Mouse (Mus musculus) limb, embryonic 13.5 days (tissue): ENCODE measurements around the gene Slc27a1. TPM values are rescaled to one million over a fixed set of nuclear protein-coding genes. Genes with fewer than 3 reads are reported as not detected.

Experiments used
- ATAC-seq: fragments of 200-750 bp; cut with Nextera tagmentation; 2 replicates; pipeline ENCODE4 v1.8.0; 2017; ENCODE audit warnings: low read depth, moderate number of reproducible peaks, moderate TSS enrichment; ENCODE audit not compliant: low FRiP score
- H3K27ac ChIP-seq: fragments of 300-500 bp; sonication (generic); 2 replicates; pipeline ENCODE4 v1.5.1; 2015; ENCODE audit warnings: inconsistent platforms, mild to moderate bottlenecking, moderate library complexity
- H3K27me3 ChIP-seq: fragments of 300-500 bp; sonication (generic); 2 replicates; pipeline ENCODE4 v1.6.1; 2015; ENCODE audit warnings: mild to moderate bottlenecking, inconsistent platforms
- H3K36me3 ChIP-seq: fragments of 300-500 bp; sonication (generic); 2 replicates; pipeline ENCODE4 v1.6.1; 2015; ENCODE audit warnings: inconsistent platforms, mild to moderate bottlenecking, moderate library complexity
- H3K4me1 ChIP-seq: fragments of 300-500 bp; sonication (generic); 2 replicates; pipeline ENCODE4 v1.6.1; 2015; ENCODE audit warnings: inconsistent platforms
- H3K4me2 ChIP-seq: fragments of 300-500 bp; sonication (generic); replicated peaks from 2 replicates; pipeline ENCODE4 v1.6.1; 2015; ENCODE audit warnings: inconsistent platforms, mild to moderate bottlenecking, moderate library complexity
- H3K4me3 ChIP-seq: fragments of 300-500 bp; sonication (generic); 2 replicates; pipeline ENCODE4 v1.5.1; 2015; ENCODE audit warnings: moderate library complexity, mild to moderate bottlenecking, inconsistent platforms
- H3K9ac ChIP-seq: fragments of 300-500 bp; sonication (generic); 2 replicates; pipeline ENCODE4 v1.6.1; 2015; ENCODE audit warnings: mild to moderate bottlenecking, inconsistent platforms
- H3K9me3 ChIP-seq: fragments of 300-500 bp; sonication (generic); 2 replicates; pipeline ENCODE4 v1.6.1; 2016; ENCODE audit warnings: inconsistent platforms
- WGBS: fragments of 180-500 bp; shearing (Covaris S2); methylation state at CpG from one replicate; pipeline ENCODE4 v1.1.7; 2015; 5-methylcytosine and 5-hydroxymethylcytosine counted together
- polyA plus RNA-seq: library from polyadenylated mRNA; unstranded; fragments of >200 nt; fragmentation: Nextera tagmentation; extraction: Ambion mirVana; gene quantifications from 2 replicates; pipeline ENCODE4 v1.2.1, GENCODE M21; 2015

Slc27a1 gene
- polyA plus RNA-seq, 1 experiment from 2014 or later = 52.3 TPM

GRCm38 (mm10) chr8:71572847-71573633, 4.4 kb downstream of the Slc27a1 start:
- no peak for ATAC-seq
- Histone ChIP-seq H3K27ac (peak overlapping the region; percentile 67), H3K4me3 (peak overlapping the region; percentile 15), H3K9me3 (no peaks in the 10 kb centered on the region), H3K4me1 (peaks cover 35% of the 10 kb centered on the region), H3K36me3 (no peaks in the 10 kb centered on the region), H3K4me2 (peak overlapping the region; percentile 79), H3K27me3 (peaks cover 11% of the 10 kb centered on the region), H3K9ac (peak overlapping the region; percentile 39; the same call in 1 of the 2 replicates)
- 74% methylated on average over 9 of the region's 9 CpGs for WGBS

DNA sequence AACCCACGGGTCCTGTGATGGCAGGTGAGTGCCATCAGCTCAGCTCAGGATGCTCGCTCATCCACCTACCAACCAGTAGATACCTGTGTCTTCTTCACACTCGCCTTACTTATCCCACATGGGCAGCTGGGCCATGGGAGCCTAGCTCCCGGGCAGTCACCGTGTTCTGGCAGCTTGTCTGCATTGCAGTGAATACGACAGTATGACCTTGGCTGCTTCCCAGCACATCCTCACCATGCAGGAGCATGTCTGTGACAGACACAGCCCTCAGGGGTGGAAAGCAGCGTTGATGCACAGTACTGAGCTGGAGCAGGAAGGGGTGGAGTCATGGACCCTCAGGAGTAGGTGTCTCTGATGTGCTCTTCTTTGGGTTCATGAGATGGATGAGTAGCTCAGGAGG, 5.7 kb downstream of the Slc27a1 start:
- H3K4me2 ChIP-seq = no peak overlapping the region
- no peak for ATAC-seq
- H3K27me3 ChIP-seq = no peaks in the 10 kb centered on the region; the same call in 1 of the 2 replicates
- H3K27ac ChIP-seq = no peak overlapping the region
- no peaks in the 10 kb centered on the region for H3K9me3 ChIP-seq
- H3K36me3 ChIP-seq = no peaks in the 10 kb centered on the region; the same call in 1 of the 2 replicates
- peaks cover 23% of the 10 kb centered on the region for H3K4me1 ChIP-seq
- H3K4me3 ChIP-seq = no peak overlapping the region
- H3K9ac ChIP-seq = no peak overlapping the region
- WGBS = 72% methylated on average over 7 of the region's 7 CpGs

DNA sequence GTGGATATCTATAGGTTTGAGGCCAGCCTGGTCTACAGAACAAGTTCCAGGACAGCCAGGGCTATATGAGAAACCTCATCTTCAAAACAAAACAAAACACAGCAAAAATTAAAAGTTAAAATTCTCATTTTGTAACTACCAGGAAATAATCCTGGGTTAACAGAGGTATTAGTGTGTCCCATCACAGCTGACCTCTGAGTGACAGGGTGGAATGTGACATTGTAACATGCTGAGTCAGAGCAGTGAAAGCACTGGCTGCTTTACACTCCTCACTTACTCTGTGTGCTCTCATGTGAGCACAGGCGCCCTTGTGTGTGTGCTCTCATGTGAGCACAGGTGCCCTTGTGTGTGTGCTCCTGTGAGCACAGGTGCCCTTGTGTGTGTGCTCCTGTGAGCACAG, 6.3 kb downstream of the Slc27a1 start:
- ATAC-seq = no peak
- 68% methylated on average over 1 of the region's 1 CpGs for WGBS
- Histone ChIP-seq H3K9ac (no peak overlapping the region), H3K27me3 (no peaks in the 10 kb centered on the region; the same call in 1 of the 2 replicates), H3K4me3 (no peak overlapping the region), H3K4me1 (peaks cover 23% of the 10 kb centered on the region), H3K9me3 (no peaks in the 10 kb centered on the region), H3K27ac (no peak overlapping the region), H3K36me3 (peaks cover under 1% of the 10 kb centered on the region; the same call in 1 of the 2 replicates), H3K4me2 (no peak overlapping the region)

- Histone ChIP-seq H3K36me3 (peaks cover 21% of the 10 kb centered on the region), H3K4me1 (peaks cover 4% of the 10 kb centered on the region), H3K9ac (no peak overlapping the region), H3K9me3 (no peaks in the 10 kb centered on the region), H3K27me3 (no peaks in the 10 kb centered on the region), H3K4me3 (no peak overlapping the region), H3K4me2 (no peak overlapping the region), H3K27ac (no peak overlapping the region)
- no peak for ATAC-seq
- WGBS = 75% methylated on average over 4 of the region's 4 CpGs
Observed at GRCm38 (mm10) chr8:71577856-71578387, 9.2 kb downstream of the Slc27a1 start.

GRCm38 (mm10) chr8:71579009-71579408, 10.3 kb downstream of the Slc27a1 start:
- H3K27ac ChIP-seq = no peak overlapping the region
- H3K9ac ChIP-seq = no peak overlapping the region
- H3K4me1 ChIP-seq = no peaks in the 10 kb centered on the region
- H3K9me3 ChIP-seq = no peaks in the 10 kb centered on the region
- H3K4me2 ChIP-seq = no peak overlapping the region
- WGBS = 54% methylated on average over 1 of the region's 1 CpGs
- H3K4me3 ChIP-seq = no peak overlapping the region
- H3K27me3 ChIP-seq = no peaks in the 10 kb centered on the region
- ATAC-seq = no peak
- peaks cover 25% of the 10 kb centered on the region for H3K36me3 ChIP-seq

DNA sequence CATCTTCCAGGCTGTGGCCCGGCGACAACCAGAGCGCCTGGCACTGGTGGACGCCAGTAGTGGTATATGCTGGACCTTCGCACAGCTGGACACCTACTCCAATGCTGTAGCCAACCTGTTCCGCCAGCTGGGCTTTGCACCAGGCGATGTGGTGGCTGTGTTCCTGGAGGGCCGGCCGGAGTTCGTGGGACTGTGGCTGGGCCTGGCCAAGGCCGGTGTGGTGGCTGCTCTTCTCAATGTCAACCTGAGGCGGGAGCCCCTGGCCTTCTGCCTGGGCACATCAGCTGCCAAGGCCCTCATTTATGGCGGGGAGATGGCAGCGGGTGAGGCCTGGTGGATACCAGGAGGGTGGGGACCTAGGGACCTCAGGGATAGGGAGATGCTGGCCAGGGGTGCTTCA, 10.8 kb downstream of the Slc27a1 start:
- Histone ChIP-seq H3K4me1 (no peaks in the 10 kb centered on the region), H3K9me3 (no peaks in the 10 kb centered on the region), H3K4me3 (no peak overlapping the region), H3K27ac (no peak overlapping the region), H3K27me3 (no peaks in the 10 kb centered on the region), H3K9ac (no peak overlapping the region), H3K36me3 (peaks cover 30% of the 10 kb centered on the region), H3K4me2 (no peak overlapping the region)
- 84% methylated on average over 14 of the region's 14 CpGs for WGBS
- ATAC-seq = no peak

DNA sequence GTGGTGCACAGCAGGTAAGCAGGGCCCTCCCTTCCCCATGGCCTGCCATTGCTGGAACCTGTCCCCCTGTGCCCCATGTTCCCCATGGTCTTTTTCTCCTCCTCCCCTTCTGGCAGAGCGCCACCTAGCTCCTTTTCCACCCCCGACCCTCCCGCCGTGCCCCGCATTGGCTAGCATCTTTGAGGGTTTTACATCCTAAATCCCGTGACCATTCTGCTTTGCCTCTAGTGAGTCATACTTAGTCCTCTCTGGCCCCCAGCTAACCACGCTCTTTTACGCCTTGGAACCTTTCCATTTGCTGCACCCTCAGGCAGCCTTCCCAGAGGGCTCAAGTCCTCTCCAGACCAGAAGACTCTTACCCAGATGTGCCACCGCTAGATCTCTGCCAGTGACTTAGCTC, 11.5 kb downstream of the Slc27a1 start:
- no peak overlapping the region for H3K4me3 ChIP-seq
- H3K27ac ChIP-seq = no peak overlapping the region
- H3K9me3 ChIP-seq = no peaks in the 10 kb centered on the region
- H3K4me2 ChIP-seq = no peak overlapping the region
- no peak for ATAC-seq
- no peaks in the 10 kb centered on the region for H3K4me1 ChIP-seq
- no peaks in the 10 kb centered on the region for H3K27me3 ChIP-seq
- no peak overlapping the region for H3K9ac ChIP-seq
- 32% methylated on average over 9 of the region's 9 CpGs for WGBS
- peaks cover 37% of the 10 kb centered on the region for H3K36me3 ChIP-seq

DNA sequence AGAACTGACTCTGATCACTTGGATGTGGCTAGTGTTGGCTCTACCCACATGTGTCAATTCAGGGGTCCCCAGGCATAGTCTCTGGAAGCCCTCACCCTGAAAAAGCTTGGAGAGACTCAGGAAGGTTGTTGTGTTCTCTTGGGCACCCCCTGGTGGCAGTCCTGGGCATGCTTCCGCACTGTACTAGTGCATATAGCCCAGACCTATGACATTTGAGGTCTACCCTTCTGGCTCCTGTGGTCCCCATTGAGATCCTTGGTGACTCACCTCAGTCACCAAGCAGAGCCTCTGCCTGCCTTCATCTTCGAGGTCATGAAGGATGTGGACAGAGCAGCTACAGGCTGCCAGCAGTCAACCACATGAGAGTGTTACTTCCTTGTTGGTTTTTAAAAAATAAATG, 18.2 kb downstream of the Slc27a1 start:
- WGBS = 79% methylated on average over 2 of the region's 2 CpGs
- no peak overlapping the region for H3K4me3 ChIP-seq

GRCm38 (mm10) chr8:71588762-71589161, 20.1 kb downstream of the Slc27a1 start:
- ATAC-seq = no peak
- Histone ChIP-seq H3K27me3 (no peaks in the 10 kb centered on the region), H3K27ac (no peak overlapping the region), H3K4me2 (no peak overlapping the region), H3K4me1 (peaks cover 21% of the 10 kb centered on the region), H3K9ac (no peak overlapping the region), H3K36me3 (peaks cover 39% of the 10 kb centered on the region), H3K4me3 (no peak overlapping the region), H3K9me3 (no peaks in the 10 kb centered on the region)
- WGBS = 79% methylated on average over 3 of the region's 3 CpGs

More for the DNA sequence above, 18.2 kb downstream of the Slc27a1 start:
- H3K27me3 ChIP-seq = no peaks in the 10 kb centered on the region
- no peak overlapping the region for H3K4me2 ChIP-seq
- H3K4me1 ChIP-seq = peaks cover 10% of the 10 kb centered on the region
- no peak overlapping the region for H3K9ac ChIP-seq
- no peak for ATAC-seq
- H3K36me3 ChIP-seq = peaks cover 38% of the 10 kb centered on the region
- H3K27ac ChIP-seq = no peak overlapping the region
- H3K9me3 ChIP-seq = no peaks in the 10 kb centered on the region

GRCm38 (mm10) chr8:71591017-71591416, 22.3 kb downstream of the Slc27a1 start:
- WGBS = 22% methylated on average over 5 of the region's 5 CpGs

DNA sequence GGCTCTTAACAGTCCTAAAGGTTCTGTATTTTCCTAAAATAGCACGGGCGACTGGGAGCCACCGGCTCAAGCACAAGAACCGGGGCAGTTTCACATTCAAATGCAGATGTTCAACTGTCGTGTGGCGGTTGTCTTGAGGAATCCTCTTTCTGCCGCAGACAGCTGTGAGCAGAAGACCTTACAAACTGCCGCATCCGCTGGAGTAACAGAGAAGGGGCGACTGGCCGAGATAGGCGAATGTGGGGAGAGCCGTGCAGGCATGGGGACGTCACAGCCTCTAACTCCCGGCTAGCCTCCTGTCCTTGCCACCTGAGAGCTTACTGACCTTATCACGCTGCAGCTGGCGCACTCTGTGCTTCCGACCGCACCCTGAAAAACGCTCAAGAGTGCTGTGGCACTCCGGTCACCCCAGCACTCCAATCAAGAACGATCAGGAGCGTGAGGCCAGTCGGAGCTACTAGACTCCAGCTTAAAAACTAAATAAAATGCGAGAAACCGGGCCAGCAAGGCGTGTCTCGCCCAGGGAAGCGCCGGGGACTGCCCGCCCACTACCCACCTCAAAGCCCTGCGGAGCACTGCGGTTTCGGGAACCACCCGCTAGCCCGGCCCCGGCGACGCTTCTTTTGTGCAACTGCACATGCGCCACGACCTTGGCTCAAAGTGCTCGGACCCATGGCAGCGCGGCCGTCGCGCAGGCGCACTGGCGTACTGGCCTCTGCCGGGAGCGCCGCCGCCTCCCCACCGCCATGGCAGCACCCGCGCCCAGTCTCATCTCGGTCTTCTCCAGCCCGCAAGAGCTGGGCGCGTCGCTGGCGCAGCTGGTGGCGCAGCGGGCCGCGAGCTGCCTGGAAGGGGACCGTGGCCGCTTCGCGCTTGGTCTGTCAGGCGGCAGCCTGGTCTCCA, 23.0 kb downstream of the Slc27a1 start, which contains the start of gene Pgls:
Gene Pgls (plus strand): TSS at position 706 of the 903 bp plus-strand sequence.
- under 1% methylated on average over 71 of the region's 71 CpGs for WGBS
- no peaks in the 10 kb centered on the region for H3K27me3 ChIP-seq
- H3K9me3 ChIP-seq = no peaks in the 10 kb centered on the region
- peak within 1 kb of the TSS; percentile 96 for H3K27ac ChIP-seq
- H3K36me3 ChIP-seq = peaks cover 26% of the 10 kb centered on the region
- peaks cover 40% of the 10 kb centered on the region for H3K4me1 ChIP-seq
- peak within 1 kb of the TSS; percentile 95 for H3K9ac ChIP-seq
- peak; percentile 88 for ATAC-seq
- H3K4me2 ChIP-seq = peak within 1 kb of the TSS; percentile 99
- H3K4me3 ChIP-seq = peak within 1 kb of the TSS; percentile 88

More at GRCm38 (mm10) chr8:71591017-71591416, 22.3 kb downstream of the Slc27a1 start:
- Histone ChIP-seq H3K9me3 (no peaks in the 10 kb centered on the region), H3K4me1 (peaks cover 35% of the 10 kb centered on the region), H3K36me3 (peaks cover 32% of the 10 kb centered on the region), H3K4me3 (peak overlapping the region; percentile 88), H3K9ac (peak overlapping the region; percentile 95), H3K4me2 (peak overlapping the region; percentile 99), H3K27me3 (no peaks in the 10 kb centered on the region), H3K27ac (no peak overlapping the region; the same call in 1 of the 2 replicates)
- ATAC-seq = no peak
